Mouse (Mus musculus) c-Kit-positive CD71-negative TER-119-negative erythroid progenitor cells, embryonic 14.5 days (primary cell): Measurements from ENCODE around the gene Rap1gap2.

Source experiments
- DNase-seq: peaks from one replicate; pipeline ENCODE4 v3.0.0-alpha.2; 2013; ENCODE audit warnings: low read depth

The Rap1gap2 gene

DNA sequence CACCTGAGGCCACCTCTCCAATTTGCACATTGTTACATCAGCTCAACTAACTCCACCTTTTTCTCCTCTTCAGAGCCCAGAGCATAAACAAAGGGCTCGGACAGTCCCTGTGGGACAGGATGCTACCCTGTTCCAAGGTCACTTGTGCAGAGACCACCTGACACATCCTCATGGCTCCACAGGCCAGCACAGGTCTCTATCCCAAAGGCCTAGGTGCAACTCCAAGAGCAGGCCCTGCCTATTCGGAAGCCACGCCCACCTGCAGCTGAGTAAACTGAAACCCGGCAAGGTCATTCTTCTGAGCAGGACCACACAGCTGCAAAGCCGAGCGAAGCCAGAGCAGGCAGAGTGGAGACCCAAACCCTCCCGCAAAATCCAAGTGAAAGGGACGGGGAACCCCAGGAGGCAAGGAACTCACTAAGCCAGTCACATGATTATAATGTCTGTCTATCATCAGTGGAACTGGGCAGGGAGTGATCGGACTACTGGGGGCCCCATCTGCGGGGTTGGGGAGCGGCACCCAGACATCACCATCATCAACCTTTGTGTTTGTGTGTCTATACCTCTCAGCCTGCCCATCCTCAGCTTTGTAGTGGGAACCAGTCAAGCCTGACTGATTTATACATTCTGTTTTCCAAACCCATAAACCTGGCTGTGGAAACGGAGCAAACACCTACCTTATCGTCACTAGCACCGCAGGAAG lies 74.4 kb downstream of the Rap1gap2 start:
- no peak for DNase-seq

DNA sequence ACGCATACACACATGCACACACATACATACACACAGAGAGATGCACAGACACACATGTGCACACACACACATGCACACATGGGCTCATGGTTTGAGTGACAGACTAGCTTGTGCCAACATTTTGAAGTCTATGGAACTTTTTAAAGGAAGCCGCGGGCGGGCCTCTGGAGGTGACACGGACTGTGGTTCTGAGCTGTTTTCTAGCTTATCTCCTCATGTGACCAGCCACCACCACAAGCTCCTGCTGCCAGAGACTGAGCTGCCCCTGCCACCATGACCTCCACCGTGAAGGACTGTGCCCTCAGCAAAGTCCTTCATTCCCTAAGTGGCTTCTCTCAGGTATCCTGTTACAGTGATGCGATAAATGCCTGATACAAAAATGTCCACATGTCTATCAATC lies 76.3 kb downstream of the Rap1gap2 start:
- no peak for DNase-seq

DNA sequence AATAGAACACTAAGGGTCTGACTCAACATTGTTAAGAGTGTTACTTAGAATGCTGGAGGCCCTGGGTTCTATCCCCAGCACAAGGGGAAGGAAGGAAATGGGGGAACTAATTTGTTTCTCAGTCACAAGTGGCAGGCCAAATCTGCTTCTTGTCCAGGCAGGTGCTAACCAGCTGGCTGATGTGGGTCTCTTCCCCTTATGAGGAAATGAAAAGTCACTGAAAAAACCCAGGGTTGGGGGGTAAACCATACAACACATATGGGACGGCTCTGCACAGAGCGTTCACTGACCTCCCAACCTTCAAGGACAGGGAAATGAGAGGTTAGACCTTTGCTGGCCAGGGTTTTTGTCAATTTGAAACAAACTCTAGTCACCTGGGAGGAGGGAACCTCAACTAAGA lies 77.7 kb downstream of the Rap1gap2 start:
- DNase-seq = no peak

DNA sequence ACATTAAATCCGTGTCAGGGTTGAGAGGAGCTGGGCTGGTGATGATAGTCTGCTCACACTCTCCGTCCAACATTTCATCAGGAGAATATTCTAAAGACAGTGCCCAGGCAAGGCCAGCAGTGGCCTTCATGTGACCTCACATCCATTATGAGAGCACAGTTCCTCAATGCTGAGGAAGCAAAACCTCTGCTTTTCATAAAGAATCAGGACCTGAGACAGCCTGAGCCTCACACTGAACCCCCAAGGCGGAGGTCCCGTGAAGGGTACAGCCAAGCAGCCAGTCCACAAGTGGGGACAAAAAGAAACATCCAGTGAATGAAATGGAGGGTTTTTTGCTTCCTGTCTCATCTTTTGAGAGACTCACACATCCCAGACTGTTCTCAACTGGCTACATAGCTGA lies 78.3 kb downstream of the Rap1gap2 start:
- DNase-seq = no peak

DNA sequence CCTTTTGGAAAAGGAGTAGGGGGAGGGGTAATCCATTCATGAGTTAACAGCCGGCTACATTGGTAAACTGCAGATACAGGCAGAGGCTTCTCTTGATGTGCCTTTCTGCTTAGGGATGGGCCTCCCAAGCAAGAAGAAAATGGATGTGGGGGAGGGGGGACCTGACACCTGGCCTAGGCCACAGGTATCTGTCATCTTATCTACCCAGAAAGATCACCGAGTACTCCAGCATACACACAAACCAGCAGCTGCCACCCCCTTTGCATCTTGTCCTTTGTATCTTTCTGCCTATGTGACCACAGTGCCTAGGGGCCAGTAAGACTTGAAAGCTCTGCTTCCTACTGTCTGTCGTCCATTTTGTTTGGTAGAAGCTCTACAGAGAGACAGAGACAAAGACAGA lies 79.0 kb downstream of the Rap1gap2 start:
- DNase-seq = no peak

DNA sequence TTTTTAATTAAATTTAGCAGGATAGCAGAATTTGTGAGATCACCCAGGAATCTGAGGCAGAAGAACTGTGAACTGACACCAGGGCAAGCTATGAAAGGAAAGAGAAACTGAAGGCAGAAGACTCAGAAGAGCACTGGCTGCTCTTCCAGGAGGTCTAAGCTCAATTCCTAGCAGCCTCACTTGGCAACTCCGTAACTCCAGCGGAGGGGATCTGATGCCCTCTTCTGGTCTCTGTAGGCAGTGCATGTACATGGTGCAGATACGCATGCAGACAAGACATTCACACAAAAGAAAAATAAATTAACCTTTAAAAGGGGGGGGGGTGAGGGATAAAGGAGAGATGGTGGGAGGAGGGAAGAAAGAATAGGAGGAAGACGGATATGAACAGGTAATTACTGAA lies 80.9 kb downstream of the Rap1gap2 start:
- DNase-seq = no peak

DNA sequence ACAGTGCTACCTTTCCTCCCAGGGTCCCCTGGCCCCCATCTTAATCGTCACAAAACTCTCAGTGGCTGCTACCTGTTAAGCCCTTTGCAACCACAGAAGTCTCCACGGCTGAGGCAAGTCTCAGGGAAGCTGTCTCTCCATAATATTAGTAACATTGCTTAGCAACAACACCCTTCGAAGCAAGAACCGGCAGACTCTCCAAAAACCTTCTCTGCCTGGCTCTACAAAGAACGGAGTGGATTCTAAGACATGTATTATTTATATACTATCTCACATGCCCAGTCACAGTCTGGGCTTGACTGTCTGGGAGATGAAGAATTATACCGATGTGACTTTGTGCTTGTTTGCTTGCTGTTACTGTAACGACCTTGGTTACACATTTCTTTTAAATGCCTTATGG lies 83.2 kb downstream of the Rap1gap2 start:
- no peak for DNase-seq

DNA sequence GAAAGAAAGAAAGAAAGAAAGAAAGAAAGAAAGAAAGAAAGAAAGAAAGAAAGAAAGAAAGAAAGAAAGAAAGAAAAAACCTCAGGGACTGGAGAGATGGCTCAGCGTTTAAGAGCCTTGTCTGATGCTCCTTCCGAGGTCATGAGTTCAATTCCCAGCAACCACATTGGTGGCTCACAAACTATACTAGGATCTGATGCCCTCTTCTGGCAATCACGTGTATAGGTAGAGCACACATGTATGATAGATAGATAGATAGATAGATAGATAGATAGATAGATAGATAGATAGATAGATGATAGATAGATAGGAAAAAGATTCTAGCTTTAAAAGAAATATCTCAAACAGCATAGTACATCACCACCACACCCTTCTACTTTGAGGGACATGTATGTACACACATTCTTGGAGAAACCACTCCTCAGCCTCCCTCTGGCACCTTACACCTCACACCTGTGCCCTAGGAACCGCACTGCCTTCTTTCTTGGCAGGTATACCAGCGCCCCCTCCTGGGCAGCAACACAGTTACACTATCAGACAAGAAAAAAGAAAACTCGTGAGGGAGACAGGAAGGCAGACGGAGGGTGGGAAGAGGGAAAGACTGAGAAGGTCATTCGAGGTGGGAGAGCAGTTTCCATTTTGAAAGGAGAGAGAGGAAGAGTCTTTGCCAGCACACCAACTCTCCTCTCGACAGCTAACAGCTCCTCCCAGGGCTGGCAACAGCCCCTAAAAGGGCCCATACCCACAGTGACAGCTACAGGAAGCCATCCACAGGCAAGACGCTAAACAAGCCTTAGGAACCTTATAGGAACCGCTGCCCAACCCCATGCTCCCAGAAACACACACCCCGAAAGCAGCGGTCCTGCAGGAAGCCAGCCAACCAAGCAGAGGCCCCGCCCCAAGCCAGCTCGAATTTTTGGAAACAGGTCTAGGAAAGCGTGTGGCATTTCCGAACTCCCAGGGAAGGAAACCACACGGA lies 84.2 kb downstream of the Rap1gap2 start:
- no peak for DNase-seq

DNA sequence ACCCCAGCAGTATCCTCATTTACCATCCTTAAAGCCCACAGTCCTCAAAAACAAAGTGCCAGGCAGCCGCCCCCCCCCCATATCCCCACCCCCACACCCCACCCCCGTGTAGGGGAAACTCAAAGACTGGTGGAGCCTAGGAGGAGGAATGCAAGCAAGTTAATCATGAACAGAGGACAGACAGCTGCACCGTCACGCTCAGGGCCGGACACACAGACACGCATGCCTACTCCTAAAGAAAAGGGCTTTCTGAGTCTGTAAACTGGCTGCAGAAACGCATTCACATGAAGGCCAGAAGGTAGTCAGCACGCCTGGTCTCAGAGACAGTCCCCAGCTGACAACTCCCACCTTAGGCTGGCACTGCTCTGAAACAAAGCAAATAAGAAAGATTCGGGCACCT lies 85.1 kb downstream of the Rap1gap2 start:
- DNase-seq = no peak

DNA sequence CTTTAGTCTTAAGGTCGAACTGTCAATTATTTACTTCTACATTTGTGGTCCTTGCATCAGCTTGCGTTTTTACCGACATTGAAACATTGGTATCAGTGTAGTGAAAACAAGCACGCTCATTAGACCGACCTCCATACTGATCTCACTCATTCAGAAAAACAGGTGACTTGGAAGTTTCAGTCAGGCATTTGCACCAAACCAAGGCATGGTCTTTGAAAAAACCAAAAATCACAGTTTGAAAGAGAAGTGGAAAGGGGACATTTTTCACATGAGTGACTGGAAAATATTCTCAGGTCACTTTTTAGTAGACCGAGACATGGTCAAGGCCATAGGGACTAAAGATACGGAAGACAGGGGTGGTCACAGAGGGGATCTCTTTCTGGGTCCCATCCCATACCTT lies 85.5 kb downstream of the Rap1gap2 start:
- no peak for DNase-seq

DNA sequence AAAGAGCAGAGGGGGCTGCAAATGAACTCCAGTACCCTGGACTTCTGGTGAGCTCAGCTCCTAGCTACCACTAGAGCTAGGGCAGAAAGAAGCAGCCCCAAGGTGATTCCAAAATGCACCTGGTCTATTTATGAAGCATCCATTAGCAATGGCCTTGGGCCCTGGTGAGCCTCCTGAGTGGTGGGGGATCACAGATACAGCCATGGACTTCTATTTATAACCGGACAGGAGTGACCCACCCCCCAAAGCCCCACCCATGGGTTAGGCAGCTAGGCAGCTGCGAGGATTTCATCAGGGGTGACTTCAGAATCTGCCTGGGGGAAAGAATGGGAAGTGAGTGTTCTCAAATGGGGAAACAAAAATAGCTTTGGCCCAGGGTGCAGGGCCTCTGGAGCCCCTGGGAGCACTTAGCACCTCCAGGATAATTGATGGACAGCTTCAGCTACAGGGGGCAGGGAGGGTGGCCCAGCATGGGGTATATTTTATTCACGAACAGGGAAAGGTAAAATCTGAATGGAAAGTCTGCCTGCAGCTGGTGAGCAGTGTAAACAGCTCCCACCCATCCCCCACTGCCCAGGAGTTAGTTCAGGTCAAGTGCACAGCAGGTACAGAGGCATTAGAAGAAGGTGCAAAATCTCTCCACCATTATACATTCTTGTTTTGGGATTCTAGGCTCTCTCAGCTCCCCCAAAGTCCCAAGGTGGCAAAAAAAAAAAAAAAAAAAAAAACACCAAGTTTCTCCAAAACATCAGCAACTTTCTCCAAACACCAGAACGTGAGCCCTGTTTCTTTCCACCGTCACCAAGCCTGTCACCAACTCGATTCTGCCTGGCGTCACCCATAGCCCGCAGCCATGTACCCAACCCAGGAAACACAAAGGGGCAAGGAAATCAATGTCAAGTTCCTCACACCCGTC lies 86.4 kb downstream of the Rap1gap2 start:
- no peak for DNase-seq

DNA sequence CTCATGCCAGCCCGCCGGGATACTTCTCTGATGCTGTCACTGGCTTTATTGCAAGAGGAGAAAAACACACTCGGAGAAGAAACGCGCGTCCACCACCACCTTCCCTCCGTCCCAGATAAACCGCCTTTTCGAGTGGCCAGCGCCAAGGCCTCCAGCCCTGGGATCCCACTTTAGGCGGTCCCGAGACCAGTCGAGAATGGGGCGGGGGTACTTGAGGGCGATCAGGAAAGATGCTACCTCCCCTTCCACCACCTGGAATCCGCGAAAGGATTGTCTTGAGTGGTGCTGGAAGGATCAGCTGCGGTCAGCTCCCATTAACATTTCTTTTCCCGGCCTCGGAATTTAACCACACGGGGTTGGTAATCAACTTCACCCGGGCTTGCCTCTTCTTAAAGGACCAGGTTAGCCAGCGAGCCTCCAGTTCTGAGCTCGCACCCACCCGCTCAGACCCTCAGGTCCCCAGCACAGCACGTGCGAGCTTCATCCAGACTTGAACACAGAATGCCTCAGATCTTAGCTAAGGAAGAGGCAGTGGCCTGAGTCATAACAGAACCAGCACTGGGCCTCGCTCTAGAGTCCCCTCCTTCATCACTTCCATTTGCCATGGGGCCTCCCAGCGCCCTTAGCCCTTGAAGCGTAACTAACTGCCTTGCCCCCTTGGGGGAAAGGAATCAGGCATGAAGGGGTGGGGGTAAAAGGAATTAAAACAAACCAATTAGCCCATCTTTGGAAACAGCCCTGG lies 87.3 kb downstream of the Rap1gap2 start:
- DNase-seq = no peak

DNA sequence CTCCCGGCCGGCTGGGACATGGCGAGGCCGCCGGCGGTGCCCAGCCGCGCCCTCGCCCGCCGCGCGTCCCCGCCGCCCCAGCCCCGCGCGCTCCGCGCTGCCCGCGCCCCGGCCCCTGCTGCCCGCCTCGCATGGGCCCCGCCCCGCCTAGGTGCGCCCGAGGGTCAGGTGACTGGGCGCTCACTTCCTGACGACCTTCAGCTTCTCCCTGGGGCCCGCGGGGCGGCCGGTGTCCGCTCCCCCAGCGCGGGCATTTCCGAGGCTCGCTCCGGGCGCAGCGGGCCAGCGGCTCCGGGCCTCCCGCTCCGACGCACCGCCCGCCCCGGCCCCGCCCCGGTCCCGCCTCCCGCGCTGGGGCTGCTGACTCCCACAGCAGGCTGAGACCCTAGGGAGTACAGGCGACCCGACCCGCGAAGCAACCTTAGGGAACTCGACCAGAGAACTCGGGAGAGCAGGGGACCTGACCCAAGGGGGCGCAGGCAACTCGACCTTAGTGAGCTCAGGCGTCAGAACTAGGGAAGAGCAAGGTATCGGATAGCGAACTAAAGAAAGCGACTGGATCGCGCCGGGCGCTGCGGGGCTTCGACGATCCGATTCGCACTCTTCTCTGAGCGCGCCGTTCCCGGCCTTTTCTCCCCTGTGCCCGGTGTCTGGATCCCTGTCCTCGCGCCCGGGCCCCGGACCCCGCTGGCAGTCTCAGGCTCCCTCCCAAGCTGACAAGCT lies 88.1 kb downstream of the Rap1gap2 start:
- DNase-seq = no peak

DNA sequence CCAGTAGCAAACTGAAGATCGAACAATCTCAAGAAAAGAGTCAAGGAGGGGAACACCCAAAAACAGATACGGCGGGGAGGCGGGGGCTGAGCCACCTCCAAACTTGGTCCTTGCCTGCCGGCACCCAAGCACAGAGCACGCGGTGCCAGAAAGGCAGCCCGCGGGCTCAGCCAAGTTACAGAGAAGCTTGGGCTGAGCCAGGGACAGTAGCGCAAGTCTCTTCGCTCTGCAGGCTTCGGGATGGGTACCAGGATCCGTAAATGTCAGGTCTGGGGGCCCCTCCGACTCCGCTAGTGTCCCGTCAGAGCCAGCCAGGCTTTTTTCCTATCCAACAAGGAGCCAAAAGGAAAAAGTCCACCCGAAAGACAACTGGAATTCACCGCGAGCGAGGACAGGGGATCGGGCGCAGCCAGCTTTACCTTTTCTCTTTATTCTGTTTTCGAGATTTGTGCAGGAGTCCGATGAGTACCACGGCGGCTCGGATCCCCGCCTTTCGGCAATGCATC lies 88.7 kb downstream of the Rap1gap2 start:
- DNase-seq = no peak

DNA sequence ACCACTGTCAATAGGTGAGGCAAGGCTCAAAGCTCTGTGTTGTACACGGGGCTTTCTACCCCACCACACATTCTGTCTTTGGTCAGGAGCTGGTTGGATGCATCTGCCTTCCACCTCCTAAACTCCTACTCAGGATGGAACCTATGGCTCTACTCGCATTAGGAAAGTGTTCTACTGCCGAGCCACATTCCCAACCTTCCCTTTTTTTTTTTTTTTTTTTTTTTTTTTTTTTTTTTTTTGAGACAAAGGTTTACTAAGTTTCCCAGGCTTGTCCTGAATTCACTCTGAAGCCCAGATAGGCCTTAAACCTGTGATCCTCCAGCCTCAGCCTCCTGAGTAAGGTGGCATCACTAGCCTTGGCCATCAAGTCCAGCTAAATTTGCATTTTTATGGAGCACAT lies 90.5 kb downstream of the Rap1gap2 start:
- DNase-seq = no peak

DNA sequence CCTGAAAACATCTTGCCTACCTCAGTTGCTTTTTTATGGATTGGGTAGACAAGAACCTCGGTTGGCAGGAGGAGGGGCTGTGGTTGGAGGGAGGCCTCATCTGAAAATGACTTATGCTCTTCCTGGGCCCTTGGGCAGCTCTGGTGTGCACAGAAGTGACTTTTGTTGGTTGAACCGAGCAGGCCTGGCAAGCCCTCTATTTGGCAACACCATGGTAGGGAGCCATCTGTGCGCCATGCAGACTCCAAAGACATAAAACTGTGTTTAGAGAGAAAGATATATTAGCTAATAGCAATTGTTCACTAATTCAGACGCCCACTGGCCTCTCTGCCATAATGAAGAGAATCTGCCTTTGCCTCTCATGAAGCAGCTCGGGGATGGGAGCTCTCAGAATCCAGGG lies 94.6 kb downstream of the Rap1gap2 start:
- DNase-seq = no peak

DNA sequence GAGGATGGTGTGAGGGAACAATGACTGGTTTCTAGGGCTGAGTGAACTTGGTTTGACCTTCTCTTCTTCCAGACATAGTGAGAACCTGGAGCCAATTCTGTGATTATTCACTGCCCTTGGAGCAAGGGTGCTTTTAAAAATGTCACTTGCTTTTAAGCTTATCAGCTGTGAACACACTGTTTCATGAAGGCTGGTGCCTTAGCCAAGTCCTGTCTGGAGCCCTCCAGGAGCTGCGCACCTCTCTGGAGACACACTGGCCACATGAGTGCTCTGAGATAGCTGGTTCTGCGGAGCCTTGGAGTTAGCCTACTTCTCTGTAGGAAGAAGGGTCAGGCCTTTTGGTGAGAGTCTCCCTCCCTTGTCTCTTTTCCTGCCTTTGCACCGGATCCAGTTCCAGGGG lies 95.7 kb downstream of the Rap1gap2 start:
- DNase-seq = no peak

DNA sequence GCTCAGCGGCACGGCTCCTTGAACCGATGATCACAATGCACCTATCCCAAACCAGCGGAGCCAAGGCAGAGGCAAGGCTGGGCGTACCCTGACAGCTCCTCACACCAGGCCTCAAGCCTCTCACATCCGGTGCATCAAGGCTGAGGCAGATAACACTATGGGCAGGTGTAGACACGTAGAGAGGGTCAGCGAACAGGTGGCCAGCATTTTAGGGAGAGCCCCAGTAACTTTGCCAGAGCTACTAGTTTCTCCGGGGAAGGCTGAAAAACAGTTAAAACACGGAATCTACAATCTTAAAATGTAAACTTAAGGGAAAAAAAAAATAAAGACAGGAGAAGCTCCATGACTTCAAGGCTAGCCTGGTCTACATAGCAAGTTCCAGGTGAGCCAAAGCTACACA lies 98.1 kb downstream of the Rap1gap2 start:
- no peak for DNase-seq

DNA sequence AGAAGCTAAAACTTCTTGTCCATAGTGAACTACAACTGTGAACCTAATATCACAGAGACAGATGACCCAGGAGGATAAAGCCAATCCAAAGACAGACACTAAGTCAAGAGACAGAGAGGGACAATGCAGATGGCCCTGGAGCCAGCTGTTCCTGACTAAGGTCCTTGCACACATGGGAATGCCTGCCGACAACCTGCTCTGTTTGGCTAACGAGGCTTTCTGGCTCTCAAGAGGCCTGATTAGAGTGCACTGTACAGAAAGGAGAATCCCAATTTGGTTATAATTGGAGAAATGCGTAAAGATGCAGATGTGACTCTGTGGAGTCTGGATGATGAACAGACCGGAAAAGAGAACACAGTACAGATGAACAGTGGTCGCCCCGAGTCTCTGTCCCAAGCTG lies 104.4 kb downstream of the Rap1gap2 start:
- DNase-seq = no peak

DNA sequence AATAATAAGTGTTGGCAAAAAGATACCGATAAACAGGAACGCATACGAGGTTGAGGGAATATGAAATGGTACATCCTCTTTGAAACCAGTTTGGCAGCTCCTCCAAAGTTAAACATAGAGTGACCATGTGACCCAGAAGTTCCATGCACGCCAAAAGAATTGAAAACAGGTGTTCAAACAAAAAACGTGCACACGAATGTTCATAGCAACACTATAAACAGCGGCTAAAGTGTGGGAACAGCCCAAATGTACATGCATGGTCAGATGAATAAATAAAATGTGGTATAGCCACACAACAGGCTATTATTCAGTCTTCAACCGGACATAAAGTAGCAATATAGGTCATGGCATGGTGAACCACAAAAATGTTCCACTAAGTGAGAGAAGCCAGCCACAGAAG lies 108.2 kb downstream of the Rap1gap2 start:
- no peak for DNase-seq

DNA sequence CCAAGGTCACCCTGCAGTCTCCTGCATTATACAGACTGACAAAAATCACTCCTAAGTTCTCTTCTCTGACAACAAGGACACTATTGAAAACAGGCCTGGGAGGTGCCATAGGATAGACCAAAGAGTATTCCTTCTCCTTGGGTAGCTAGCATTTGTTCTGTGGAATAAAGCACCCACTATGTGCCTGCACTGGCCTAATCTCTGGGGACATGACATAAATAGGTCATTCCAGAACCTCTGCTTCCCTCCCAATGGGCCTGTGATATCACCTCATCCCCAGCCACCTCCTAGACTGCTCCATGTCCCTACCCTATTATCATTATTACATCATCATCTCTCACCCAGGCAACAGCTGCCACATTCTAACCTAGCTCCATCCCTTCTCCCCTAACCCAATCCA lies 108.7 kb downstream of the Rap1gap2 start:
- no peak for DNase-seq
